Mouse (Mus musculus) erythroblast, embryonic 14.5 days (primary cell): ENCODE data around the gene Bfsp1. TPM values are rescaled to one million over a fixed set of nuclear protein-coding genes. Genes with fewer than 3 reads are reported as not detected.

Source experiments
- H3K27me3 ChIP-seq: 2 replicates; pipeline ENCODE4 v1.6.1; 2012; ENCODE audit warnings: inconsistent platforms; ENCODE audit not compliant: control insufficient read depth
- H3K36me3 ChIP-seq: 2 replicates; pipeline ENCODE4 v1.6.1; 2012; ENCODE audit warnings: mild to moderate bottlenecking, inconsistent platforms; ENCODE audit not compliant: control insufficient read depth
- H3K4me1 ChIP-seq: 2 replicates; pipeline ENCODE4 v1.6.1; 2012; ENCODE audit warnings: inconsistent platforms; ENCODE audit not compliant: control insufficient read depth
- H3K4me3 ChIP-seq: replicated peaks from 2 replicates; pipeline ENCODE3; 2012; ENCODE audit warnings: moderate library complexity, mild to moderate bottlenecking, inconsistent platforms
- H3K9me3 ChIP-seq: 2 replicates; pipeline ENCODE4 v1.6.1; 2012; ENCODE audit warnings: low read length, inconsistent platforms, mixed read lengths; ENCODE audit not compliant: control insufficient read depth
- GATA1 ChIP-seq: IDR thresholded peaks from 2 replicates; pipeline ENCODE4 v1.6.1; 2012; ENCODE audit warnings: low read length, inconsistent platforms, mixed read lengths
- TAL1 ChIP-seq: IDR thresholded peaks from 3 replicates; pipeline ENCODE4 v1.6.1; 2012; ENCODE audit warnings: low read length, inconsistent platforms, mixed read lengths
- polyA plus RNA-seq: library from polyadenylated mRNA; stranded (reverse); fragments of >175 nt; gene quantifications from 2 replicates; pipeline ENCODE4 v1.2.3, GENCODE M21; 2012

The Bfsp1 gene
- polyA plus RNA-seq, 1 experiment = not detected

DNA sequence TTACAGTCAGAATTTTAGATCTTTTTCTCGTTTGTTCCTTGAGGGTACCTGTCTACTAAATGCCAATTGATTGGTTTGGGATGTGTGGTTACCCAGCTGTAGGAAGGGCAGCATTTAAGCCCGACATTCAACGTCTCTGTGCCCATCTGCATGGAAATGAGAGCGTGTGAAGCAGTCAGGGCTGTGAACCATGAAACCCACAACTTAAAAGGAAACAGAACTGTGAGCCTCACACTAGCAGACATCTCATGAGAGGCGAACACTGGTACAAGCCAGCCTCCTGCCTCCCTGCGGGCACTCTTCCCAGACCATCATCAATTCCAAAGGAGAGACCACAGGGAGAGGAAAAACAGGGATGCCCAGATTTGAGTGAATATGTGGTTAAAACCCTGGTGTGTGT is 22.1 kb downstream of the Bfsp1 start:
- Histone ChIP-seq H3K9me3 (no peaks in the 10 kb centered on the region), H3K27me3 (no peaks in the 10 kb centered on the region), H3K4me3 (no peak overlapping the region), H3K36me3 (no peaks in the 10 kb centered on the region), H3K4me1 (peaks cover 10% of the 10 kb centered on the region)
- TF ChIP-seq GATA1 (no peak), TAL1 (no peak)

DNA sequence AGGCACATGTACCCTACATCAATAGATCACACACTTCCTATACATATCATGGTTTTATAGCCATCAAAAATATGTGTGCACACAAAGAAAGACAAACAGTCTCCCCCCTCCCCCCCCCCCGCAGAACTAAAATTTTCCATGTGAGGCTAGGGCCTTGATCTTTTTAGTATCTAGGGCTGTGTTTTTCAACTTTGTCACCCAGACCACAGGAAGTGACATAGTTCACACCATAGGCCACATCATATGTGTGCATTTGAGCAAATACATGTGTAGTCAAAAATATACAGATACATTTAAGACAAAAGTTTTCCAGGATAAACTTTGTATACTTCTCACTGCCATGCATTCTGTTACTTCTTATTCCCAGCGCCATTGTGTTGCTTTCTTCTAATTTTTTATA is 23.5 kb downstream of the Bfsp1 start:
- Histone ChIP-seq H3K36me3 (no peaks in the 10 kb centered on the region), H3K27me3 (no peaks in the 10 kb centered on the region), H3K4me3 (no peak overlapping the region), H3K9me3 (no peaks in the 10 kb centered on the region), H3K4me1 (peaks cover 10% of the 10 kb centered on the region)
- TF ChIP-seq GATA1 (no peak), TAL1 (no peak)

DNA sequence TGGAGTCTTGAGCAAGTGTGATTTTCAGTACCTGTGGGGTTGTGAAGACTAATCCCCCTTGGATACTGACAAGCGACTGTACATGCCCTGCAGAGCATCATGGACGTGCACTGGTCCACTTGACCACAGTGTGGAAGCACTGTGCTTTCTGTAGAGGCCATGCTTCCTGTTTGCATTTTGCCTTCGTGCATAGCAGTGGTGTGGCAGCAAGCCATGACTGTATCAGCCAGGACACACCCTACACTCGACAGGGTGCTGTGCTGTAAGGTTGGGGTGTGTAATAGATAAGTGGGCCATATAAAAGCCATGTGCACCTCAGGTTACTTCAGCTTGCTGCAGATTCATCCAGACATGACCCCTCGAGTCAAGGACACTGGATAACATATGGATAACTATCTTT is 24.3 kb downstream of the Bfsp1 start:
- H3K4me1 ChIP-seq = peaks cover 10% of the 10 kb centered on the region
- H3K4me3 ChIP-seq = no peak overlapping the region
- TF ChIP-seq GATA1 = no peak
- no peak for TF ChIP-seq TAL1
- no peaks in the 10 kb centered on the region for H3K9me3 ChIP-seq
- no peaks in the 10 kb centered on the region for H3K27me3 ChIP-seq
- no peaks in the 10 kb centered on the region for H3K36me3 ChIP-seq

DNA sequence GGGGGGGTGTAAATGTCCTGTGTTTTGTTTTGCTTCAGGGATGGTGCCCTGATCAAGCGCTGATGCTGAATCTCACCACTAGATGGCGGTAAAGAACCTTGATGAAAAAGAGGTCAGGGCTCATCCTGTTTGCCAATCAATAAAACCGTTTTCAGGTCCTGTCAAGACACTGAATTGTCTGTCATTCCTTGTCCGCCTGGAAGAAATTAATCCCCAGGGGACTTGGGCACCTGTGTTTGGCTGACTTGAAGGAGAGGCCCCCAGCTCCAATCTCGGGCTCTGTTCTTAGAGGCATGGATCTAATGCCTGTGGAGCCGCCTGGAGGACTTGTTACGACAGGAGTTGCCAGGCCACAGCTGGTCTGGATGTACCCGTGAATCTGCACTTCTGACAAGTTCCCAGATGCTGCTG is 25.7 kb downstream of the Bfsp1 start:
- no peaks in the 10 kb centered on the region for H3K9me3 ChIP-seq
- TF ChIP-seq GATA1 (no peak), TAL1 (no peak)
- no peaks in the 10 kb centered on the region for H3K36me3 ChIP-seq
- H3K4me3 ChIP-seq = no peak overlapping the region
- H3K4me1 ChIP-seq = peaks cover 10% of the 10 kb centered on the region
- no peaks in the 10 kb centered on the region for H3K27me3 ChIP-seq

DNA sequence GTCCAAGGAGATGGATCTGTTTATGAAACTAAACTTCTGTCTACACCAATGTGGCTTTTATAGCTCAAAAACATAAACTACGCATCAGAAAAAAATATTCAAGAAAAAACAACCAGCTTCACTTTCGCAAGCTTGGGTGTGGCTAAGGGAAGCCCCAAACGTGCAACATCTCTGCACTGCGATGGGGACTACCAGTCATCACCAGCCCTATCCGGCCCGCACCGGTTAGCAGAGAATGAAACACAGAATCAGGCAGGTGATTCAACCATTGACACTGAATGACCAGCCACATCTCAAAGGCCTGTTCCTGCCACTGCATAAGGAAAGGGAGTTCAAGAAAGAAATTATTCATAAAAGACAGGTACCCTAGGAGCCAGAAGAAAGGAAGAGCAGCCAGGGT is 27.2 kb downstream of the Bfsp1 start:
- no peaks in the 10 kb centered on the region for H3K36me3 ChIP-seq
- no peak overlapping the region for H3K4me3 ChIP-seq
- H3K4me1 ChIP-seq = peaks cover 10% of the 10 kb centered on the region
- no peaks in the 10 kb centered on the region for H3K27me3 ChIP-seq
- H3K9me3 ChIP-seq = no peaks in the 10 kb centered on the region
- no peak for TF ChIP-seq TAL1
- no peak for TF ChIP-seq GATA1

DNA sequence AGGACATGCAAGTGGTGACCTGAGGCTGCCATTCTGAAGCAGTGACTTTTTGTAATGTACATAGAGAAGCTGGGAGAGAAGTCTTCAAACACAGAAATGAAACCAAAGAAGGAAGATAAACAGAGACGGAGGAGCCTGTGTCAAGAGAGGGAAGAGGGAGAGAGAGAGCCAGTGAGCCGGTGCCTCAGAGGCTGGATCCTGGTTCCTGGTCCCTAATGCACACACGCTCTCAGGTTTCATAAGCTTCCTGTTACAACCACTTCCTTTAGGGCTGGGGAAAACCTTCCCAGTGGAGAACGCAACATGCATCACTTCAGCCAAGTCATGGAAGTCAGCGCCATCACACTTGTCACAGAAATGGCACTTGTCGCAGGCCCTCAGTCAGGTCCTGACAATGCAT is 28.9 kb downstream of the Bfsp1 start:
- no peaks in the 10 kb centered on the region for H3K27me3 ChIP-seq
- H3K9me3 ChIP-seq = peaks cover 7% of the 10 kb centered on the region; the same call in 1 of the 2 replicates
- TF ChIP-seq GATA1 (no peak), TAL1 (no peak)
- H3K36me3 ChIP-seq = no peaks in the 10 kb centered on the region
- H3K4me3 ChIP-seq = no peak overlapping the region
- peaks cover 10% of the 10 kb centered on the region for H3K4me1 ChIP-seq

DNA sequence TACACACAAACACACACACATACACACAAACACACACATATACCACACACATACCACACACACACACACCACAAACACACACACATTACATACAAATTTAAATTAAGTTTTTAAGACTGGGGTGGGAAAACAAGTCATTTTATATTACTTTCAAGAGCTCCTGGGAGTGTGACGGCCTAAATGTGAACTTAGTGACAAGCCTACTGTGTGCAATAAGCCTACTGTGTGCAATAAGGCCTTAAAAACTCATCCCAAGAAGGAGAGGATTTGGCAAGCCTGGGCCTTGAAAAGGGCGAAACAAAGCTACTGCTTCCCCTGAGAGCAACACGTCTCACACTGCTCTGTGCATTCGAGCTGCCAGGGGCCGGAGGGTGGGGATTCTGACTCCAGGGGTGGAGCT is 30.3 kb downstream of the Bfsp1 start:
- no peak overlapping the region for H3K4me3 ChIP-seq
- H3K36me3 ChIP-seq = no peaks in the 10 kb centered on the region
- no peaks in the 10 kb centered on the region for H3K4me1 ChIP-seq
- H3K9me3 ChIP-seq = peaks cover 8% of the 10 kb centered on the region; the same call in 1 of the 2 replicates
- H3K27me3 ChIP-seq = no peaks in the 10 kb centered on the region
- no peak for TF ChIP-seq GATA1
- no peak for TF ChIP-seq TAL1

DNA sequence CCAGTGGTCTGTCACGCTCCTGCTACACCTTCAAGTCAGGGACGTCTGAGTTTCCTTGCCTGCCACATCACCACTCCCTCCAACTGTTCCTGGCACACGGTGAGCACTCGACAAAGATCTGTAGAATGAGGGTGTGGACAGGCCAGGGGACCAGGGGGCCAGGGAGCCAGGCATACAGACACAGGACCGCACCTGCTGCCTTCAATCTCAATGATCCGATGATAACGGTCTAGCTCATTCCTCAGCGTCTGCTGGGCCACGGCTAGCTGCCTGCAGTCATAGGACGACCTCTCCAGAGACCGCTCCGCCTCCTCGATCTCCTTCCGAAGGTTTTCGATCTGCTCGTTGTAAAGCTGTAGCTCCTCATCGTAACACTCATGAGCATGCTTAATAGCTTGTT is 31.3 kb downstream of the Bfsp1 start:
- Histone ChIP-seq H3K9me3 (peaks cover 8% of the 10 kb centered on the region; the same call in 1 of the 2 replicates), H3K4me3 (no peak overlapping the region), H3K27me3 (no peaks in the 10 kb centered on the region), H3K4me1 (no peaks in the 10 kb centered on the region), H3K36me3 (no peaks in the 10 kb centered on the region)
- no peak for TF ChIP-seq GATA1
- TF ChIP-seq TAL1 = no peak

DNA sequence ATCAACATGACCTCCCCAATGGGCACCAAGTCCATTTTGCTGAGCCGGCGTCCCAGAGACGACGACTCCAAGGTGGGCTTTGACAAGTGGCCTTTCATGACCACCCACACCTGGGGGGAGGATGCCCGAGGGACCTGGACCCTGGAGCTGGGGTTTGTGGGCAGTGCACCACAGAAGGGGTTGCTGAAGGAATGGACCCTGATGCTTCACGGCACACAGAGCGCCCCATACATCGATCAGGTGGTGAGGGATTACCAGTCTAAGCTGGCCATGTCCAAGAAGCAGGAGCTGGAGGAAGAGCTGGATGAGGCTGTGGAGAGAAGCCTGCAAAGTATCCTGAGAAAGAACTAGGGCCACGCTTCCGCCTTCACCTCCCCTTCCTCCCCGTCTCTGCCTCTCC is 49.5 kb downstream of the Bfsp1 start:
- no peak overlapping the region for H3K4me3 ChIP-seq
- H3K4me1 ChIP-seq = no peaks in the 10 kb centered on the region
- no peaks in the 10 kb centered on the region for H3K27me3 ChIP-seq
- TF ChIP-seq TAL1 (no peak), GATA1 (no peak)
- no peaks in the 10 kb centered on the region for H3K36me3 ChIP-seq
- H3K9me3 ChIP-seq = no peaks in the 10 kb centered on the region

DNA sequence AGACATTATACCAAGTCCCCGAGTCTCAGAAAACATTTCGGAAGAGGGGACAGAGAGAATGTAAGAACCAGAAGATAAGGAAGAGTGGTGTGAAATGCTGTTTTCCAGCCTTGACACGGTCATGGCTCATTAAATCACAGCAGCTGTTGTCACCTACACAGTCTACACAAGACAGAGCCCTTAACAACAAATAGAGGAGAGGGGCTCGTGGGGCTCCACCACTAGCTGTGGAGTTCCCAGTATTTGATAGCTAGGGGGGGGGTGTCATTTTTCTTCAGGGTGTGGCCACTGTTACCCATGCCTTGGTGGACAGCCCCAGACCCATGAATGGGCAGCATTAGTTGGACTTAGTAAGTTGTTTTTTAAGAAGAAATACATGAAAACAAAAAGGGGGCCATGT is 50.7 kb downstream of the Bfsp1 start:
- no peaks in the 10 kb centered on the region for H3K4me1 ChIP-seq
- H3K4me3 ChIP-seq = no peak overlapping the region
- no peaks in the 10 kb centered on the region for H3K27me3 ChIP-seq
- TF ChIP-seq TAL1 (no peak), GATA1 (no peak)
- no peaks in the 10 kb centered on the region for H3K36me3 ChIP-seq
- no peaks in the 10 kb centered on the region for H3K9me3 ChIP-seq
